ENCODE assay signal across 8 mouse cellular contexts in genomic region chr4:40703710-40704275, GRCm38 (mm10). TPM values are rescaled to one million over a fixed set of nuclear protein-coding genes. Genes with fewer than 3 reads are reported as not detected.
A peak's percentile ranks its signal among the peaks of the same experiment; 100 is the strongest.
DNase-seq lines count a peak whose midpoint lies in the region; ATAC-seq and TF ChIP-seq lines count a peak whose summit lies in the region.

No protein-coding gene starts in this region.

- peaks cover 2% of the 10 kb centered on the region for H3K79me3 ChIP-seq in C2C12 (ENCODE audit: low read depth)

- peak overlapping the region; percentile 60; the same call in 1 of the 2 replicates for H3K9ac ChIP-seq in embryonic facial prominence, embryonic 12.5 days

- 32% methylated on average over 9 of the region's 9 CpGs for WGBS in embryonic facial prominence, embryonic 12.5 days
- WGBS in limb, embryonic 10.5 days, result 45% methylated on average over 9 of the region's 9 CpGs
- 12% methylated on average over 9 of the region's 9 CpGs for WGBS in olfactory bulb, adult 2 months

- intact Hi-C loops in gastrocnemius, adult 2 months (cut with DNase I), result loop anchor here (2.0 kb wide), 1 partner anchor 17 kb away; no protein-coding TSS in a partner anchor
- intact Hi-C loops in gastrocnemius, postnatal 36 days (cut with DNase I), result no loop called here

- TF ChIP-seq CTCF in gastrocnemius, adult 2 months (IDR thresholded peaks at IDR 0.05), result no peak
- TF ChIP-seq CTCF in C2C12 (IDR thresholded peaks at IDR 0.05; ENCODE audit: control insufficient read depth, insufficient read depth, insufficient read length), result no peak
- no peak for TF ChIP-seq CTCF in olfactory bulb, adult 2 months (IDR thresholded peaks at IDR 0.05; ENCODE audit: insufficient read depth, low read depth, low read length)

- no peaks in the 10 kb centered on the region for H3K27me3 ChIP-seq in C2C12 (ENCODE audit: control insufficient read depth, insufficient read depth, insufficient read length)
- no peaks in the 10 kb centered on the region for H3K27me3 ChIP-seq in embryonic facial prominence, embryonic 12.5 days
- no peaks in the 10 kb centered on the region for H3K27me3 ChIP-seq in limb, embryonic 10.5 days (ENCODE audit: low read depth, poor library complexity, severe bottlenecking)

- H3K9me3 ChIP-seq in embryonic facial prominence, embryonic 12.5 days, result no peaks in the 10 kb centered on the region
- H3K9me3 ChIP-seq in limb, embryonic 10.5 days (replicated peaks), result no peaks in the 10 kb centered on the region

- peaks cover 18% of the 10 kb centered on the region for H3K79me2 ChIP-seq in C2C12 (ENCODE audit: control insufficient read depth, insufficient read depth)

- H3K4me3 ChIP-seq in gastrocnemius, adult 2 months, result peak overlapping the region; percentile 71
- peak overlapping the region; percentile 52 for H3K4me3 ChIP-seq in C2C12 (ENCODE audit: insufficient read depth, poor library complexity, severe bottlenecking)
- H3K4me3 ChIP-seq in embryonic facial prominence, embryonic 12.5 days, result peak overlapping the region; percentile 60
- peak overlapping the region; percentile 74 for H3K4me3 ChIP-seq in limb, embryonic 10.5 days
- H3K4me3 ChIP-seq in olfactory bulb, adult 2 months (ENCODE audit: insufficient read depth, low read depth, low read length), result no peak overlapping the region

- no peak overlapping the region for H3ac ChIP-seq in C2C12 (ENCODE audit: control insufficient read depth, insufficient read length, low read depth)

- no peak for DNase-seq in gastrocnemius, adult 2 months
- no peak for DNase-seq in gastrocnemius, postnatal 4 days (ENCODE audit: low spot score in 2 of 2)
- DNase-seq in limb, embryonic 10.5 days (ENCODE audit: low spot score), result no peak
- DNase-seq in gastrocnemius, postnatal 36 days, result no peak
- no peak for DNase-seq in gastrocnemius, adult 8-10 months (ENCODE audit: low spot score in 2 of 2)

- no peak for TF ChIP-seq POLR2A in olfactory bulb, adult 2 months (IDR thresholded peaks at IDR 0.05; ENCODE audit: insufficient read depth, low read depth, low read length)

- peak overlapping the region; percentile 75 for H3K4me2 ChIP-seq in embryonic facial prominence, embryonic 12.5 days (replicated peaks)

- no peak for ATAC-seq in embryonic facial prominence, embryonic 12.5 days (ENCODE audit: insufficient number of reproducible peaks, insufficient read depth, low FRiP score, low TSS enrichment)

- H3K4me1 ChIP-seq in embryonic facial prominence, embryonic 12.5 days, result peaks cover 12% of the 10 kb centered on the region
- peaks cover 17% of the 10 kb centered on the region for H3K4me1 ChIP-seq in limb, embryonic 10.5 days
- H3K4me1 ChIP-seq in olfactory bulb, adult 2 months (ENCODE audit: control insufficient read depth, insufficient read depth, low read length), result 0 out of 2 replicates have a peak, but pooled peaks cover 2% of the 10 kb centered on the region

- peak overlapping the region; percentile 96 for H3K27ac ChIP-seq in gastrocnemius, adult 2 months
- H3K27ac ChIP-seq in embryonic facial prominence, embryonic 12.5 days, result peak overlapping the region; percentile 95
- H3K27ac ChIP-seq in limb, embryonic 10.5 days, result peak overlapping the region; percentile 96
- peak overlapping the region; percentile 95 for H3K27ac ChIP-seq in olfactory bulb, adult 2 months (ENCODE audit: insufficient read depth, low read depth, low read length)

- H3K36me3 ChIP-seq in C2C12 (ENCODE audit: control insufficient read depth, insufficient read depth), result no peaks in the 10 kb centered on the region
- H3K36me3 ChIP-seq in embryonic facial prominence, embryonic 12.5 days, result no peaks in the 10 kb centered on the region
- H3K36me3 ChIP-seq in limb, embryonic 10.5 days, result no peaks in the 10 kb centered on the region

TF ChIP-seq in C2C12, 6 proteins besides CTCF, POLR2A, EP300 and RAD21:
- no peak for TF ChIP-seq FOSL1 (IDR thresholded peaks at IDR 0.05; ENCODE audit: insufficient read depth, low read length, poor library complexity, severe bottlenecking)
- no peak for TF ChIP-seq CEBPB (IDR thresholded peaks at IDR 0.05; ENCODE audit: low read depth)
- TF ChIP-seq MAX (IDR thresholded peaks at IDR 0.05), result no peak
- no peak for TF ChIP-seq USF1 (IDR thresholded peaks at IDR 0.05; ENCODE audit: low read depth)
- TF ChIP-seq MYOD1 (IDR thresholded peaks at IDR 0.05; ENCODE audit: control insufficient read depth, insufficient read length, low read depth), result no peak
- TF ChIP-seq MYOG (IDR thresholded peaks at IDR 0.05; ENCODE audit: control insufficient read depth, extremely low read depth, insufficient read length), result no peak

RNA-seq across cellular contexts. Expression of gene Aptx, which starts 0.8 kb away (rescaled TPM):
- 10 to 100 TPM; 14.2 to 15.3 TPM for total RNA-seq in gastrocnemius, adult 2 months (2021)
- total RNA-seq in gastrocnemius, postnatal 4 days (2021), result 10 to 100 TPM; 18.9 to 20.9 TPM
- polyA plus RNA-seq in C2C12 (2012; fragmentation: generic; extraction: Trizol), result 13.9 TPM
- 38.7 and 40.1 TPM in 2 replicates for polyA plus RNA-seq in embryonic facial prominence, embryonic 12.5 days (2016; fragmentation: Nextera tagmentation; extraction: Ambion mirVana)
- polyA plus RNA-seq in limb, embryonic 10.5 days (2016; fragmentation: Nextera tagmentation; extraction: Ambion mirVana), result 35.4 and 39.6 TPM in 2 replicates
- not detected in 2 replicates for polyA plus RNA-seq in olfactory bulb, adult 2 months (2012; ENCODE audit: insufficient read depth, insufficient read length, low replicate concordance, missing spikeins)
- 10 to 100 TPM; 14.4 to 15.5 TPM for total RNA-seq in gastrocnemius, postnatal 36 days (2021)
- 10 to 100 TPM; 13.3 to 18.5 (median 16.2) TPM for total RNA-seq in gastrocnemius, adult 8-10 months (2022)

RNA-seq across cellular contexts. Expression of gene Dnaja1, which starts 18.2 kb away (rescaled TPM):
- 10 to 100 TPM; 42.7 to 77.1 TPM for total RNA-seq in gastrocnemius, adult 2 months (2021)
- 100 to 1,000 TPM; 102 to 123 TPM for total RNA-seq in gastrocnemius, postnatal 4 days (2021)
- polyA plus RNA-seq in C2C12 (2012; fragmentation: generic; extraction: Trizol), result 106 TPM
- 476 and 518 TPM in 2 replicates for polyA plus RNA-seq in embryonic facial prominence, embryonic 12.5 days (2016; fragmentation: Nextera tagmentation; extraction: Ambion mirVana)
- 546 and 555 TPM in 2 replicates for polyA plus RNA-seq in limb, embryonic 10.5 days (2016; fragmentation: Nextera tagmentation; extraction: Ambion mirVana)
- polyA plus RNA-seq in olfactory bulb, adult 2 months (2012; ENCODE audit: insufficient read depth, insufficient read length, low replicate concordance, missing spikeins), result 375 TPM in 1 of 2 replicates, not detected in the other
- 10 to 100 TPM; 31.8 to 38.3 TPM for total RNA-seq in gastrocnemius, postnatal 36 days (2021)
- total RNA-seq in gastrocnemius, adult 8-10 months (2022), result 10 to 100 TPM; 24.8 to 44.0 (median 28.5) TPM

RNA-seq across cellular contexts. Expression of gene Smu1, which starts 53.9 kb away (rescaled TPM):
- 10 to 100 TPM; 33.1 to 34.2 TPM for total RNA-seq in gastrocnemius, adult 2 months (2021)
- total RNA-seq in gastrocnemius, postnatal 4 days (2021), result 10 to 100 TPM; 45.3 to 47.3 TPM
- 81.4 TPM for polyA plus RNA-seq in C2C12 (2012; fragmentation: generic; extraction: Trizol)
- polyA plus RNA-seq in embryonic facial prominence, embryonic 12.5 days (2016; fragmentation: Nextera tagmentation; extraction: Ambion mirVana), result 152 and 153 TPM in 2 replicates
- 186 and 189 TPM in 2 replicates for polyA plus RNA-seq in limb, embryonic 10.5 days (2016; fragmentation: Nextera tagmentation; extraction: Ambion mirVana)
- polyA plus RNA-seq in olfactory bulb, adult 2 months (2012; ENCODE audit: insufficient read depth, insufficient read length, low replicate concordance, missing spikeins), result not detected in 2 replicates
- total RNA-seq in gastrocnemius, postnatal 36 days (2021), result 10 to 100 TPM; 23.7 to 28.3 TPM
- 10 to 100 TPM; 28.7 to 33.9 (median 32.7) TPM for total RNA-seq in gastrocnemius, adult 8-10 months (2022)
